Mouse (Mus musculus) E14TG2a.4 (cell line): ENCODE measurements at regions not wholly inside any gene's neighbourhood (a gene's known extent, or its start where the extent isn't known, plus 50 kb on each side); places are given as distances from the start of the nearest gene placed in this dataset.

Source experiments
- CTCF ChIP-seq: conservative IDR thresholded peaks from 2 replicates; pipeline ENCODE4 v1.5.1; 2014; ENCODE audit warnings: low read length
- NANOG ChIP-seq: IDR thresholded peaks from 2 replicates; pipeline ENCODE4 v1.6.1; 2014; ENCODE audit warnings: borderline replicate concordance, low read length, mixed read lengths

DNA sequence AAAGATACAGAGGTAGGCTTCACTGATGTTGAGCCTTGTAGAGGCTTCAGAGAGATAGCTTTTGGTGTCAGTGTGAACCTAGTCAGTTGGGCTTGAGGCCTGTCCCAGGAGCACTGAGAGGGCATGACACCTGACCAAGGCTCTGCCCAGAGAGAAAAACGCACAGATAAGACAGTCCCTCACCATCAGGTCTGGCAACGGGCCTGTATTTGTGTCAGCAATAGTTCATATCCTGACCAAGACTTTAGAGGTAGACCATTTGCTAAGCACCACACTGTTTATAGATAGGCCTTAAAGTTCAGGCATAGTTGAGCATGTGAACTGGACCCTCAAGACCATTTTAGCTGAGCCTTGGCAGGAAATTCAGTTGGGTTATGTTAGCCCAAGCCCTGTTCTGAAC lies 60.4 kb upstream of the C2cd4b start:
- no peak for TF ChIP-seq CTCF
- no peak for TF ChIP-seq NANOG
